Mouse (Mus musculus): Measurements from ENCODE around the gene Hsd17b13.
"Not testable (repeated sequence)": the region's sequence is repeated elsewhere in the genome, so short reads cannot be mapped to it uniquely, and the experiment has no call there.

The Hsd17b13 gene

DNA sequence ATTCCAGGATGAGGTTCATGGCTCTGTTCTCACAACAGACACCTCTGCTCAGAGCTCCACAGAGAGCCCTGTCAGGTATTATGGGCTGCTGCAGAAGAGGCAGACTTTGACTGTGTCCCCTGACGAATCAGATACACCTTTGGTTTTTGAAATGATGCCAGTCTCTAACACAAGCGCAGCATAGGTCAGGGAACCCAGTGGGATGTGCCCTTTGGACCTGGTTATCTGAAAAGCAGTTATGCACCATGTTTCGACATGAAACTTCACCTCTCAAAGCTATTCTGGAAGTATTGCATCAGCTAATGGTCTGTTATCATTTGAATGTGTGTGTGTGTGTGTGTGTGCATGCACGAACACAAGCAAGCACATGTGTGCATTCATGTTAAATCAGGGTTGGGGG is at the start of gene Hsd17b13:
TSS of gene Hsd17b13 (minus strand) at position 114 of the 400 bp plus-strand sequence.
- DNase-seq (ENCODE audit: low read depth, low spot score): no peak

DNA sequence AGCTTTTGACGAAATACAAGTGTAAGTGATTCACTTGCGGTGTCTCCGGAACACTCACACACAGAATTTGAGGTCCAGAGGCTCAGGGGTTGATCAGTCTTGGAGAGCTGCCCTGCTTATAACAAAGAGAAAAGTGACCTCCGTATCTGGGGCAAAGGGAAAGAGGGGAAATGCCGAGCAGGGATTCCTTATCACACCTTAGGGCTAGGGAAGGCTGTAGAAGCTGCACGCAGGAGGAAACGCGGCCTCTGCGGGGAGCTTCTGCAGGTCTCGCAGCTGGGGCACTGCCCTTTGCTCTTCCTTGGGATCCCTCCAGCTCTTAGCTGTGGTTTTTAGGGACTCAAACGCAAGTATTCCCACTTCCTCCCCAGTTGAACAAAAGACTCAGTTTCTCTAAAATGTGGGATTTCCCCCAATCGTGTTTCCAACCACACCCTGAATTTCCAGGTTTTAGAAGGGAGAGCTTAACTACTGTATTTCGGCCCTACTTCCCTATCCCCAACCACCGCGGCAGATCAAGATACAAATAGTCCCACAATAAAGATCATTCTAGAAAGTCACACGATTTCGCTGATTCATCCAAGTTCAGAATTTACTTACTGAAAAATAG is 48.1 kb upstream of the Hsd17b13 start:
- no peak for DNase-seq (ENCODE audit: low read depth, low spot score)

- DNase-seq (ENCODE audit: low read depth, low spot score): no peak
Observed at GRCm38 (mm10) chr5:104024762-104025161, 47.6 kb upstream of the Hsd17b13 start.

DNA sequence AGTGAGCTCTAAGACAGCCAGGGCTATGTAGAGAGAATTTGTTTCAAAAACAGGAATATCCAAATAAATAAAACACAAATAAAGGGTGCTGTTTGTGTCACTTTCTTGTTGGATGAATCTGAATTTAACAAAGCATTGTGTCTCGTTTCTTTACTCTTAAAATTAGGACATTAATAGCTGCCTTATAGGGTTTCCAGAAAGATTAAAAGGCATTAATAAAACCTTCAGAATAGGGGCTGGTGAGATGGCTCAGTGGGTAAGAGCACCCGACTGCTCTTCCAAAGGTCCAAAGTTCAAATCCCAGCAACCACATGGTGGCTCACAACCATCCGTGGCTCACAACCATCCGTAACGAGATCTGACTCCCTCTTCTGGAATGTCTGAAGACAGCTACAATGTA is 47.0 kb upstream of the Hsd17b13 start:
- not testable (repeated sequence) for DNase-seq (ENCODE audit: low read depth, low spot score)

GRCm38 (mm10) chr5:104023289-104024020 is 46.2 kb upstream of the Hsd17b13 start:
- DNase-seq (ENCODE audit: low read depth, low spot score): no peak

GRCm38 (mm10) chr5:104022558-104022957 is 45.3 kb upstream of the Hsd17b13 start:
- no peak for DNase-seq (ENCODE audit: low read depth, low spot score)

GRCm38 (mm10) chr5:104021597-104022378 is 44.6 kb upstream of the Hsd17b13 start, which contains the start of gene Hsd17b11:
TSS of gene Hsd17b11 (minus strand) at chr5:104021919.
- peak; percentile 80 for DNase-seq (ENCODE audit: low read depth, low spot score)

GRCm38 (mm10) chr5:104011419-104011818 is 34.2 kb upstream of the Hsd17b13 start:
- no peak for DNase-seq (ENCODE audit: low read depth, low spot score)

- DNase-seq (ENCODE audit: low read depth, low spot score): no peak
Observed at GRCm38 (mm10) chr5:104010261-104010660, 33.1 kb upstream of the Hsd17b13 start.

- DNase-seq (ENCODE audit: low read depth, low spot score): no peak
Observed at GRCm38 (mm10) chr5:104009421-104009820, 32.2 kb upstream of the Hsd17b13 start.

DNA sequence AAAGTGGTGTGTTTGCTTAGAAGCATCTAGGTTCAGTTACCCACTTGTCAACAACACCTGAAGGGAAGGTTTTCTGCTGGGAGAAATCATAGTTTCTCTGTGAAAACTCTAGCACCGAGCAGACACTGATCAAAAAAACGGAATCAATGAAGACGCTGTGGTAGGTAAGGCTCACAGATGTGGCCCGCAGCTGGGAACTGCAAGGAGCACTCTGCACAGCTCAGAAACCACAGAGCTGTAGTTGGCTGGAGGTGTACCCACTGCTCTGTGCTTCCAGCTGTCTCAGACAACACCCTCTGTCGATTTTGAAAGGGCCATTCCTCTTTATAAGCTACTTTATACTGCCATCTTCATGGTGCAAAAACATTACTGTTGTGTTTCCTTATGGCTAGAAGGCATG is 30.6 kb upstream of the Hsd17b13 start:
- no peak for DNase-seq (ENCODE audit: low read depth, low spot score)

GRCm38 (mm10) chr5:104006811-104007210 is 29.6 kb upstream of the Hsd17b13 start:
- no peak for DNase-seq (ENCODE audit: low read depth, low spot score)

GRCm38 (mm10) chr5:104003955-104004354 is 26.7 kb upstream of the Hsd17b13 start:
- DNase-seq (ENCODE audit: low read depth, low spot score): no peak

- DNase-seq (ENCODE audit: low read depth, low spot score): no peak
Observed at GRCm38 (mm10) chr5:104003256-104003931, 26.2 kb upstream of the Hsd17b13 start.

GRCm38 (mm10) chr5:104002549-104003255 is 25.5 kb upstream of the Hsd17b13 start:
- DNase-seq (ENCODE audit: low read depth, low spot score): no peak

DNA sequence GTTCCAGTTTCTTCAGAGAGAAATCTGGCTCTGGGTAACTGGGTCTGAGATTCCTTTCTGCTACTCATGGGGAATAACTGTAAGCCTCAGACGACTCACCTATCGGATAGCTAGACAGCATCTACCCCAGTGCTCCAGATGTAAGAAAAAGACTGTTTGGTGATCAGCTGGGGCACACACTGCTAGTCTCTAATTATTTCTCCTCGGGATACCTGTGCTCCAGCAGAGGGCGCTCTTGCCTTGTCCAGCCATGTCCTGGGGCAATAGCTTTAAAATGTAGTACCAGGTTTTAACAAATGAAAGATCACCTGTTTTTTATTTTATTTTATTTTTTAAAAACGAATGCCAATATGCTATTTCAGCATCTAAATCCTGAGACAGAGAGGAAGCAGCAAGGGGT is 22.5 kb upstream of the Hsd17b13 start:
- DNase-seq (ENCODE audit: low read depth, low spot score): peak; percentile 77

DNA sequence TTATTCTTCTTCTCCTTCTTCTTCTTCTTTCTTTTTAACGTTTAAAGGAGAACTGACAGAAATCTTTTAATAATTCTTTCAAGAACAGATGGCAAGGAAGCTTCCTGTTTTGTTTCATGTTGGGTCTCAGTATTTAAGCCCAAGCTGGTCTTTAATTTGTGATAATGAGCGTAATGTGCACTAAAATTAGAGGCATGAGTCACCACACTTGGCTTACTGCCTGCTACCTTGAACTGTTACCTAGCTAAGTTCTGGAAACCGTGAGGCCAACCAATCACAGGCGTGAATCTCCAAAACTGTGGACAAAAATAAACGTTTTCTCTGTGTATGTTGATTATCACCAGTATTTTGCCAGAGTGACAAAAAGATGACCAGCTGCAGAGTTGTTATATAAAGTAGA is 21.5 kb upstream of the Hsd17b13 start:
- DNase-seq (ENCODE audit: low read depth, low spot score): no peak

DNA sequence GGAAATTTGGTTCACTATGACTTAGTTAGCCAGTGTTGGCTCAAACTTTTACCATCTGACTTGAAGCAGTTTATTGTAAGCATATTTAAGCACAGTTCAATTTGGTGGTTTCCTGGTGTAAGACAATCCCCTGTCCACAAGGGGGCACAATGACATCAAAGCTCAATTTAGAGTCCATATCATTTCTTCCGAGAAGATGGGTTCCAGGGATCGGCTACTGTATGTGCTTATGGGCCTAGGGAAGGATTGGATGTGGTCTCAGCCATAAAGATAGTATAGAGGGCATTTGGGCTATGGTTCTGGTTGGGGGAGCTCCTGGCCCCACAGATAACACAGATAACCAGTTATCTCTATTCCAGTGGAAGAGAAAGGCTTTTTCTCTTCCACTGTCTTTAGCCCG is 18.0 kb upstream of the Hsd17b13 start:
- peak; percentile 14 for DNase-seq (ENCODE audit: low read depth, low spot score)

DNA sequence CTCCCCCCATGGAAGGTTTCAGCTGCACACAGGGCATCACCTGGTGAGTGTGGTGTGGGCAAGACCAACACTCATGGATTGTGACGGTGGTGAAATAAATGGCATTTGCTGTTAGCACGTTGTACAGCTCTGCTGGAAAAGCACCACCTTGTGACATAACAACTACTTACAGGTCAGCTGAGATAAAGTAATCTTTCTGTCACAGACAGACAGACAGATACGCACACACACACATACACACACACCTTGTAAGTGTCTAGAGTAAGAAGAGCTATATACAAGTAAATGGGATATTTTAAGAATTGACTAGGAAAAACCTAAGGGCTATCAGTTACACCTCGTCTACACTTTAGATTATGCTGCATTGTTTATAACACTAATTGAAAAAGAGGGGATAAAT is 17.5 kb upstream of the Hsd17b13 start:
- DNase-seq (ENCODE audit: low read depth, low spot score): no peak

- DNase-seq (ENCODE audit: low read depth, low spot score): no peak
Observed at GRCm38 (mm10) chr5:103993601-103994000, 16.4 kb upstream of the Hsd17b13 start.

DNA sequence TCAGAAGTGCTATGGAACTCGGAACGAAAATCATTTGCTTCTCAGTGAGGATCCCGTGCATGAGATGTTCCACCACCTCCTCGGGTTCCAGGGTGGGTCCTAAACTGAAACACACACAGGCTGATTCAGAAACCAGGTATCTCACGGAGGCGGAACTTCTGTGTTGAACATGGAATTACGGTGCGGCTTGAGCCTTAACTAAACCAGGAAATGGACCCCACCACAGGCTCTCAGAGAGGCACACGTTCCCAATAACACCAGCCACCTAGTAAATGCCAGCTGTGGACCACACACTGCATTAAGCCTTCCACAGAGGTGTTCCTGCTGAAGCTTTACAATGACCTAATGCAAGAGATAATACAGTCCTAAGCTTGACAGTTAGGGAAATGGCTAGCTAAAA is 15.6 kb upstream of the Hsd17b13 start:
- DNase-seq (ENCODE audit: low read depth, low spot score): no peak
